Mouse (Mus musculus) brain, embryonic 14.5 days (tissue): ENCODE measurements around the gene Vmn1r55.

Experiments used
- CTCF ChIP-seq: fragments of 200-500 bp; IDR thresholded peaks from 2 replicates; pipeline ENCODE4 v1.5.1; 2012; ENCODE audit warnings: inconsistent platforms, mild to moderate bottlenecking, moderate library complexity, borderline replicate concordance; ENCODE audit not compliant: insufficient read depth, insufficient read length; ENCODE audit errors: extremely low read depth
- POLR2A ChIP-seq: fragments of 200-500 bp; IDR thresholded peaks from 2 replicates; pipeline ENCODE4 v1.6.1; 2012; ENCODE audit warnings: mild to moderate bottlenecking, inconsistent platforms, borderline replicate concordance; ENCODE audit not compliant: poor library complexity, insufficient read depth, insufficient read length, severe bottlenecking; ENCODE audit errors: extremely low read depth

DNA sequence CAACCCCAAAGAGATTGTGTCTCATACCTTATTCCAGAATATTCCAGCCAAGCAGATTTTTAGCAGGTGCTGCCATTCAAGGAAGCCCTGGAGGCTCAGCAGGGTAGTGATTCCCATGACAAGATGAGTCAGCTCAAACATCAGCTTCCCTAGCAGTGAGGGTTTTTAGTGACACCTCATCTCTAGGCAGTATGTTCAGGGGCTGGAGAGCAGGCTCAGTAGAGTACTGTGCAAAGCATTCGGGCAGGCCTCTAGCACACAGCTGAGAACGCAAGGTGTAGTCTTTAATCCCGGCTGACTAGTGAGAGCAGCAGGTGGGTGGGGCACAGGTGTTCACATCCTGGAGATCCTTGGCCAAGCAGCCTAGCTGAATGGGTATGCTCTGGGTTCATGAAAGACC, 49.7 kb downstream of the Vmn1r55 start:
- TF ChIP-seq POLR2A (no peak), CTCF (no peak)
